Mouse (Mus musculus): ENCODE data around the gene Cmss1.

DNA sequence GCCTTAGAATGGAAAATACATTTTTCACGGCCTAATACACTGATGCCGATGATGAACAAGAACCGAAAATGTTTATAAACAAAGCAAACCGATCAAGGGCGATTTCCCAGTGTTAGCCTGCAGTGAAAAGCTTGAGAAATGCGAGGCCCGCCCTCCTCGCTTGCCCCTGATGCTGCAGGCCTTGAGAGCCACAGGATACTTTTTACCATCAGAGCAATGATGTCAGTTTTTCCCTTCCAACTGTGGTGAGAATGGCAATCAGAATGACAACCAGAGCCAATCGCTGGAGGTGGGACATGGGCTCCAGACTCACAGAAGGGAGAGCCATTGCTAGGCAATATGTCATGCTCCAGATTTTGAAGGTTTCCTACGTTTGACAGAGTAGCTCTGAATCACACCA, 346.5 kb downstream of the Cmss1 start:
- TF ChIP-seq CTCF (IDR thresholded peaks at IDR 0.05; ENCODE audit: insufficient read depth, low read depth, low read length) (no peak), POLR2A (IDR thresholded peaks at IDR 0.05; ENCODE audit: insufficient read depth, low read depth, low read length) (no peak)

Data from olfactory bulb, adult 2 months (tissue).